Mouse (Mus musculus) hindbrain, embryonic 12.5 days (tissue): ENCODE results near the gene Qsox1. TPM values are rescaled to one million over a fixed set of nuclear protein-coding genes. Genes with fewer than 3 reads are reported as not detected.

Experiments used
- ATAC-seq: fragments of 200-750 bp; cut with Nextera tagmentation; 2 replicates; pipeline ENCODE4 v1.8.0; 2017; ENCODE audit warnings: moderate TSS enrichment; ENCODE audit not compliant: low FRiP score
- H3K27ac ChIP-seq: fragments of 300-500 bp; sonication (generic); 2 replicates; pipeline ENCODE4 v1.5.1; 2016; ENCODE audit warnings: mild to moderate bottlenecking
- H3K27me3 ChIP-seq: fragments of 300-500 bp; sonication (generic); 2 replicates; pipeline ENCODE4 v1.6.1; 2016; ENCODE audit warnings: mild to moderate bottlenecking
- H3K36me3 ChIP-seq: fragments of 300-500 bp; sonication (generic); 2 replicates; pipeline ENCODE4 v1.6.1; 2016; ENCODE audit warnings: mild to moderate bottlenecking
- H3K4me1 ChIP-seq: fragments of 300-500 bp; sonication (generic); 2 replicates; pipeline ENCODE4 v1.6.1; 2016
- H3K4me2 ChIP-seq: fragments of 300-500 bp; sonication (generic); replicated peaks from 2 replicates; pipeline ENCODE4 v1.6.1; 2016; ENCODE audit warnings: mild to moderate bottlenecking
- H3K4me3 ChIP-seq: fragments of 300-500 bp; sonication (generic); 2 replicates; pipeline ENCODE4 v1.5.1; 2016; ENCODE audit warnings: mild to moderate bottlenecking
- H3K9ac ChIP-seq: fragments of 300-500 bp; sonication (generic); 2 replicates; pipeline ENCODE4 v1.6.1; 2016; ENCODE audit warnings: mild to moderate bottlenecking, moderate library complexity
- H3K9me3 ChIP-seq: fragments of 300-500 bp; sonication (generic); replicated peaks from 2 replicates; pipeline ENCODE4 v1.6.1; 2016; ENCODE audit warnings: mild to moderate bottlenecking
- WGBS: fragments of 180-500 bp; shearing (Covaris S2); methylation state at CpG from one replicate; pipeline ENCODE4 v1.1.7; 2016; 5-methylcytosine and 5-hydroxymethylcytosine counted together
- polyA plus RNA-seq: library from polyadenylated mRNA; unstranded; fragments of >200 nt; fragmentation: Nextera tagmentation; extraction: Ambion mirVana; gene quantifications from 2 replicates; pipeline ENCODE4 v1.2.1, GENCODE M21; 2016

The Qsox1 gene
- polyA plus RNA-seq, 1 experiment from 2014 or later = 26.6 TPM

GRCm38 (mm10) chr1:155825940-155826716 lies 13.4 kb upstream of the Qsox1 start:
- 86% methylated on average over 4 of the region's 4 CpGs for WGBS
- Histone ChIP-seq H3K36me3 (no peaks in the 10 kb centered on the region), H3K4me1 (no peaks in the 10 kb centered on the region), H3K4me2 (no peak overlapping the region), H3K4me3 (no peak overlapping the region), H3K27ac (no peak overlapping the region), H3K9me3 (peaks cover 6% of the 10 kb centered on the region; the same call in 1 of the 2 replicates), H3K27me3 (no peaks in the 10 kb centered on the region), H3K9ac (no peak overlapping the region)
- ATAC-seq = no peak

GRCm38 (mm10) chr1:155820646-155821045 lies 8.0 kb upstream of the Qsox1 start:
- H3K9ac ChIP-seq = no peak overlapping the region
- no peaks in the 10 kb centered on the region for H3K4me1 ChIP-seq
- no peaks in the 10 kb centered on the region for H3K36me3 ChIP-seq
- H3K9me3 ChIP-seq = peaks cover 6% of the 10 kb centered on the region; the same call in 1 of the 2 replicates
- WGBS = 84% methylated on average over 5 of the region's 5 CpGs
- no peak overlapping the region for H3K27ac ChIP-seq
- H3K4me3 ChIP-seq = no peak overlapping the region
- no peak overlapping the region for H3K4me2 ChIP-seq
- no peak for ATAC-seq
- no peaks in the 10 kb centered on the region for H3K27me3 ChIP-seq

DNA sequence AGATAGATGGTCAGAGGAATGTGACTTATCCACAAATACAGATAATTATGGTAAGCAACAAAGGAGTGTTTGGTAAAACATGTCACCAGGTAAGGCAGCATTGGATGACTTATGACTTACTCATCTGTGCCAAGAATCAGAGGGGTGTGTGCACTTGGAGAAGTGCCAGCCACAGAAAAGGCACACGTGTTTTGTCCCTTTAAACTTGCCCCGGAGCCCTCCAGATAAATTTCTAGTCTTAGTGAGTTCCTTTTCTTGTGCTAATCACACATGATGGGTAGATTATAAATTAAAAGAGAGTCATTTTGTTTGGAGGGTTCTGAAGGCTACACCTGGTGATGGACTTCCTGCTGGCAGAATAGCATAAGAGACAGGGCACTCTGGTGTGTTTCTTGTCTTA lies 3.5 kb upstream of the Qsox1 start:
- no peaks in the 10 kb centered on the region for H3K36me3 ChIP-seq
- no peak overlapping the region for H3K9ac ChIP-seq
- no peak overlapping the region for H3K27ac ChIP-seq
- H3K27me3 ChIP-seq = 0 out of 2 replicates have a peak, but pooled peaks cover 8% of the 10 kb centered on the region
- H3K4me2 ChIP-seq = no peak overlapping the region
- no peak for ATAC-seq
- H3K4me1 ChIP-seq = peaks cover 8% of the 10 kb centered on the region
- WGBS = 70% methylated on average over 2 of the region's 2 CpGs
- no peak overlapping the region for H3K4me3 ChIP-seq
- H3K9me3 ChIP-seq = no peaks in the 10 kb centered on the region

- Histone ChIP-seq H3K36me3 (no peaks in the 10 kb centered on the region), H3K9ac (peak overlapping the region; percentile 75), H3K4me2 (peak overlapping the region; percentile 65), H3K27me3 (0 out of 2 replicates have a peak, but pooled peaks cover 8% of the 10 kb centered on the region), H3K4me1 (peaks cover 21% of the 10 kb centered on the region), H3K27ac (0 out of 2 replicates have a peak overlapping the region, but pooled peaks have one; percentile 41), H3K9me3 (no peaks in the 10 kb centered on the region), H3K4me3 (peak overlapping the region; percentile 72)
- 6% methylated on average over 22 of the region's 22 CpGs for WGBS
- peak; percentile 68 for ATAC-seq
Measured at GRCm38 (mm10) chr1:155811995-155812580, 601 bp downstream of the Qsox1 start.

GRCm38 (mm10) chr1:155810616-155811015 lies 2.1 kb downstream of the Qsox1 start:
- no peak overlapping the region; the same call in 1 of the 2 replicates for H3K9ac ChIP-seq
- H3K27me3 ChIP-seq = 0 out of 2 replicates have a peak, but pooled peaks cover 8% of the 10 kb centered on the region
- H3K36me3 ChIP-seq = no peaks in the 10 kb centered on the region
- WGBS = 53% methylated on average over 7 of the region's 7 CpGs
- 0 out of 2 replicates have a peak overlapping the region, but pooled peaks have one; percentile 17 for H3K27ac ChIP-seq
- H3K4me2 ChIP-seq = peak overlapping the region; percentile 65
- H3K4me3 ChIP-seq = no peak overlapping the region
- peaks cover 21% of the 10 kb centered on the region for H3K4me1 ChIP-seq
- ATAC-seq = no peak
- no peaks in the 10 kb centered on the region for H3K9me3 ChIP-seq

GRCm38 (mm10) chr1:155809706-155810442 lies 2.8 kb downstream of the Qsox1 start:
- no peak overlapping the region for H3K9ac ChIP-seq
- H3K4me1 ChIP-seq = peaks cover 21% of the 10 kb centered on the region
- peak overlapping the region; percentile 65 for H3K4me2 ChIP-seq
- ATAC-seq = no peak
- H3K9me3 ChIP-seq = no peaks in the 10 kb centered on the region
- H3K27ac ChIP-seq = peak overlapping the region; percentile 17; the same call in 1 of the 2 replicates
- no peak overlapping the region for H3K4me3 ChIP-seq
- H3K27me3 ChIP-seq = 0 out of 2 replicates have a peak, but pooled peaks cover 8% of the 10 kb centered on the region
- 66% methylated on average over 10 of the region's 10 CpGs for WGBS
- H3K36me3 ChIP-seq = no peaks in the 10 kb centered on the region

GRCm38 (mm10) chr1:155808261-155808660 lies 4.4 kb downstream of the Qsox1 start:
- no peaks in the 10 kb centered on the region; the same call in 1 of the 2 replicates for H3K36me3 ChIP-seq
- no peak overlapping the region for H3K27ac ChIP-seq
- H3K4me3 ChIP-seq = no peak overlapping the region
- H3K4me2 ChIP-seq = no peak overlapping the region
- no peak for ATAC-seq
- H3K9me3 ChIP-seq = no peaks in the 10 kb centered on the region
- H3K4me1 ChIP-seq = peaks cover 21% of the 10 kb centered on the region
- H3K9ac ChIP-seq = no peak overlapping the region
- H3K27me3 ChIP-seq = no peaks in the 10 kb centered on the region
- 97% methylated on average over 4 of the region's 4 CpGs for WGBS

- H3K27ac ChIP-seq = no peak overlapping the region
- 93% methylated on average over 9 of the region's 9 CpGs for WGBS
- no peak overlapping the region for H3K4me2 ChIP-seq
- H3K9ac ChIP-seq = no peak overlapping the region
- peaks cover 8% of the 10 kb centered on the region for H3K4me1 ChIP-seq
- ATAC-seq = no peak
- no peaks in the 10 kb centered on the region for H3K27me3 ChIP-seq
- peaks cover 14% of the 10 kb centered on the region; the same call in 1 of the 2 replicates for H3K36me3 ChIP-seq
- no peak overlapping the region for H3K4me3 ChIP-seq
- H3K9me3 ChIP-seq = no peaks in the 10 kb centered on the region
Measured at GRCm38 (mm10) chr1:155805607-155806006, 7.1 kb downstream of the Qsox1 start.

DNA sequence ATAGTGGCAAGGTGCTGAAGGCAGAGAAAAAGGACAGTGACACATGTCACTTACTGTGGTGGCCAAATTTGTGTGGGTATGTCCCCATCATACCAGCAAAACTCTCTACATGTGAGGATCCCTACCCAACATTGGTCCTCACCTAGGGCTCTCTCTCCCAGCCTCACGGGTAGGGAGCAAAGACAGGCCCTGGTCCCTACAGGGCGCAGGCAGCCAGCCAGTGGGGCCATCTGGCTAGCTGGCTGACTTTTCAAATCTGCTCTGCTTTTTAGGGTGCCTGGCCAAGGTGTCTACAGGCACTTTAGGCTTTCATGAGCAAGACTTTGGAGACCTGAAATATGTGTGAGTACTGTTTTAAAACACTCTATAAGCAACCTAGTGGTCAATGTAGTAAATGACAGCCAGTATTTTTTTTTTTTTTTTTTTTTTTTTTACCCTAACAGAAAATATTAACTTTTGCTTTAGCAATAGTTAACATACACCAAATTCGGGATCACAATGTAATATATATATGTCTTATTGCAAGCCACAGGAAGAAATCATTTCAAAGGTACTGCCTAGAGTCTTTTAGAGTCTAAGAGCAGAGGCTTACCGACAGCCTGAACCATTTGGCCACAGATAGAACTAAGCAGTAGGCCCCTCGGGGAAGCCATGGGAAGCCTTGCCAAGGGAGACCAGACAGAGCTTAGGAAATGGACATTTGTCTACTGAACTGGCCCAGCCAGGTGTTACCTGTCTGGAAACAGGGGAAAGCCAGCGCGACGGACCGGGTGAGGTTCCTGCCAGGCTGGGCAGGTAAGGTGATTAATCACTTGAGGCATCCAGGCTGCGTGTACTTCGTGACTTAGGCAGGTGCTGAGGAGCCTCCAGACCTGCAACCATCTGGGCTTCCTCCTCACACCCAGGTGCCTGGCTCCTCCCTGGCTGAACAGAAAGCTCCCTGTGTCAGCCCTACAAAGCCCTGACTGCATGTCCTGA lies 11.4 kb downstream of the Qsox1 start:
- Histone ChIP-seq H3K36me3 (peaks cover 14% of the 10 kb centered on the region; the same call in 1 of the 2 replicates), H3K4me2 (no peak overlapping the region), H3K27ac (no peak overlapping the region), H3K4me1 (no peaks in the 10 kb centered on the region), H3K9ac (no peak overlapping the region), H3K9me3 (no peaks in the 10 kb centered on the region), H3K27me3 (no peaks in the 10 kb centered on the region), H3K4me3 (no peak overlapping the region)
- no peak for ATAC-seq
- 88% methylated on average over 11 of the region's 11 CpGs for WGBS

DNA sequence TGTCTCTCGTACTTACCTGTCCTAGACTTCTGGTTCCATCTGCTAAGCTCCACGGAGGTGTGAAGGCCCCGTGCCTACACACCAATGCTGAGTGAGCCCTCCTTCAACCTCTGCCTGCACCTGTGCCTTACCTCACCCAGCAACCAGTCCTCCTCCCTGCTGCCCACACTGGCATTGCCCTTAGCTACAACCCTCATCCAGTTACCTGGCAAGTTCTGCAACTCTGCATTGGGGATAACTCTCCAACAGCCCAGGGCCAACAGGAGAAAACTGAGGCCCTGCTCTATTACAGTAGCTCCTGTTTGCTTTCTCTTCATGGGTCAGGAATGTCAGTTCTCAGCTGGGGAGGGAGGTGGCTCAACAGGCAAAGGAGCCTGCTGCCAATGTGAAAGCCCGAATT lies 14.7 kb downstream of the Qsox1 start:
- peaks cover 30% of the 10 kb centered on the region for H3K36me3 ChIP-seq
- H3K27me3 ChIP-seq = no peaks in the 10 kb centered on the region
- 95% methylated on average over 4 of the region's 4 CpGs for WGBS
- H3K9me3 ChIP-seq = no peaks in the 10 kb centered on the region
- no peak overlapping the region for H3K4me3 ChIP-seq
- H3K9ac ChIP-seq = no peak overlapping the region
- no peak overlapping the region for H3K4me2 ChIP-seq
- no peak for ATAC-seq
- no peaks in the 10 kb centered on the region for H3K4me1 ChIP-seq
- no peak overlapping the region for H3K27ac ChIP-seq

GRCm38 (mm10) chr1:155797425-155797824 lies 15.3 kb downstream of the Qsox1 start:
- no peaks in the 10 kb centered on the region for H3K4me1 ChIP-seq
- no peak overlapping the region for H3K4me3 ChIP-seq
- no peak overlapping the region; the same call in 1 of the 2 replicates for H3K9ac ChIP-seq
- peaks cover 26% of the 10 kb centered on the region for H3K36me3 ChIP-seq
- H3K4me2 ChIP-seq = no peak overlapping the region
- no peaks in the 10 kb centered on the region for H3K9me3 ChIP-seq
- no peaks in the 10 kb centered on the region for H3K27me3 ChIP-seq
- H3K27ac ChIP-seq = no peak overlapping the region
- WGBS = 89% methylated on average over 4 of the region's 4 CpGs
- ATAC-seq = no peak
